Mouse (Mus musculus) cerebellum, postnatal 14 days (tissue): ENCODE data around the gene Coro2a.
"Not testable (repeated sequence)": the region's sequence is repeated elsewhere in the genome, so short reads cannot be mapped to it uniquely, and the experiment has no call there.

Experiments
- DNase-seq, 2 experiments: peaks; one replicate each; pipeline ENCODE4 v3.0.0; 2021; ENCODE audit warnings: mixed read lengths in 2 of 2

Coro2a gene

DNA sequence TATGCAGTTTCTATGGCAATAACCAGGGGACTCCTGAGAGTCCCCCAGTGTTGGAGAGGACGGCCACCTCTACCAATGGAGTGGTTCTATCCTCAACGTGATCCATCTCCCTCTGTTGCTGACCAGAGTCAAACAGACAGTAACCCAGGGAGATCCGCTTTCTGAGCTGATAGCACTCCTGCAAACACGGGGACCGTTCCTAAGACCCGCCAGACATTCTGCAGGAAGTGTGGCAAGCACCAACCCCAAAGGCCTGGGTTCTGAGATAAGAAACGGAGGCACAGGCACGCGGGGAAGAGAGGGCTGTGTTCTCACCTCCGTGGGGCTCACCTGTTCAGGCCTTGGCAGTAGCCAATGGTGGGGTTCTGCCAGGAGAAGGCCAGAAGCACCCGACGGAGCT is 11.6 kb upstream of the Coro2a start:
- DNase-seq = no peak

DNA sequence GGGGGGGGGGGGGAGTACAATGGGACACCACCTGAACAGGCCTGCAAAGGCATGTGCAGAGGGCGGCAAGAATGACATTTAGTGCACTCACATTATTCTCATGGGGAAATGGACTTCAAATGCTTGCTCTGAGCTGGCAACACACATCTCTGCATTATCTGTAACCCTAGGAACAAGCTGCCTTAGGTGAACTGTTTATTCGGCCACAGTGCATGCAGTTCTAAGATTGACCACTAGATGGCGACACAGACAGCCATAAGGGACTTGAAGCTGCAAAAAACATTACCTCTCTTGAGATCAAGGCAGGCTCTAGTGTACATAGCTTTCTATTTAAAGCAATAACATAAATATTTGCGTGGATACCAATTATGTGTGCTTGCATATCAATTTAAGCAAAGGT is 9.2 kb upstream of the Coro2a start:
- peak; percentile 96 for DNase-seq

DNA sequence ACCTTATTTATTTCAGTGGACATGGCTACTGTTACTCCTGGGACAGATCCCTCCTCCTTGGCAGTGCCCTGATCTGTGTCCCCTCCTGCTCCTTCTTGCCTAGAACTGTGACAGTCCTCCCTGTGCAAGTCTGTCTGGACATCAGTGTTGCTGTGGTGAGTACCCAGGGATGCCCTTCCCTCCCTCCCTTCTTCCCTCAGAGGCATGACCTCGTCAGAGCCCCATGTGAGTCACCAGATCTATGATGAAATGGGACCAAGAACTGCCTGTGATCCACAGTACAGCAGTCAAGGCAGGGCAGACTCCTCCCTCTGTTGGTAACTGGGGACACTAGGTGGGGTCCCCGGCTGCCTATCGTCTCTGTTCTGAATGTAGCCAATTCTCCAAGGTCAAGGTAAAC is 5.6 kb upstream of the Coro2a start:
- no peak for DNase-seq

DNA sequence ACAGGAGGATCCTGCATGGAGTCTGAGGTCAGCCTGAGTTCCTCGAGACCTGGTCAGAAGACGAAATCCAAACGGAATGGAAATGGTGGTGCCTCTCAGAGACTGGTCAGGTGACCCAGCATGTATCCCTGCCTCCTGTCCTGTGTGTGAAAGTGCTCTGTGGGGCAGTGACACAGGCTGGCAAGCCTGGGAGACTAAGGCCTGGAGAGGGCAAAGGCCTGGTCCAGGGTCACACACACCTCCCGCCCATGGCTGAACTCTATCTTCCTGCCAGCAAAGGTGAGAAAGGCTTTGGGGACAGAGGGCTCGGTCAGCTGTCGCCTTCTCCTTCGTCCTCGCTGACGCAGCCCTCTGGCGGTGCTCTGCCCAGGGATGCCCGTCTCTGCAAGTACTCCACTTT is 3.4 kb upstream of the Coro2a start:
- no peak for DNase-seq

DNA sequence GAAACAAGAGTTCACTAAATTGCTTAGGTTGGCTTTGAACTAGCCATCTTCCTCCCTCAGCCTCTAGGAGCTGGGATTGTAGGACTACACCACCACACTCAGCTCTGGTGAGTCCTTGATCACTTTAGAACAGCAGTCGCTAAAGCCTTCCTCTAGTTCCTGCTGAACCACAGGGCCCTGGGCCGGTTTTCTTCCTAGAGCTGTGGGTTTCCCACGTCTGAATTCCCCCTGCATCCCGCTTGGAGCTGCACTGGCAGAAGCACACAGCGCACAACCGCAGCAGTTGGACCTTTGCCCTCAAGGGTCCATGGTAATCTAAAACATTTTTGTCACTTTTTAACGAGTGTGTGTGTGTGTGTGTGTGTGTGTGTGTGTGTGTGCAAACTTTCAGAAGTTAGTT is 702 bp upstream of the Coro2a start:
- peak in 1 of 2 experiments; percentile 37 for DNase-seq

DNA sequence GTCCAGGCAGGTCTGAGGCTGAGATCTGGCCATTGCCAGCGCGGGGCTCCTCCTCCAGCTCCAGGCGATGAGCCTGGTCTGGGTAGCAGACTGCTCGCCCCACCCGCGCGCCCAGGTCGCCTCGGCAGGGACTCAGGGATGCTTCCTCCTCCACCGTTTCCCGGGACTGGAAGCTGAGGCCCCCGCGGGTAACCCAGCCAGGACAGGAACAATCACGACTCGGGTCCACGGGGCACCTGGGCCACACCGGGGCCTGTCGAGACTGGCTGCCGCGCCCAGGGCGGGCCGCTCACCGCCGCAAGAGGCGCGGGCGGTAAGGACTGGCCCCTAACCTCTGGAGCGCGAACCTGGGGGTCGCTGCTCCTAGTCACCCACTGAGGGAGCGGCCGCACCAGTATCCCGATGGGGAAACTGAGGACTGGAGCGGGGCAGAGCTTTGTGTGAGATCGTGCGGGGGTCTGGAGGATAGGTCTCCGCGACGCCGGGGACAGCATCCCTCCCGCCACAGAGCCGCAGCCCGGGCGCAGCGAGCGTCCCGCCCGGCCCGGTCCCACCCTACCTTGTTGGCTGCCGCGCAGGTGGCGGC is 651 bp downstream of the Coro2a start:
- peak; percentile 80 to 85 for DNase-seq

DNA sequence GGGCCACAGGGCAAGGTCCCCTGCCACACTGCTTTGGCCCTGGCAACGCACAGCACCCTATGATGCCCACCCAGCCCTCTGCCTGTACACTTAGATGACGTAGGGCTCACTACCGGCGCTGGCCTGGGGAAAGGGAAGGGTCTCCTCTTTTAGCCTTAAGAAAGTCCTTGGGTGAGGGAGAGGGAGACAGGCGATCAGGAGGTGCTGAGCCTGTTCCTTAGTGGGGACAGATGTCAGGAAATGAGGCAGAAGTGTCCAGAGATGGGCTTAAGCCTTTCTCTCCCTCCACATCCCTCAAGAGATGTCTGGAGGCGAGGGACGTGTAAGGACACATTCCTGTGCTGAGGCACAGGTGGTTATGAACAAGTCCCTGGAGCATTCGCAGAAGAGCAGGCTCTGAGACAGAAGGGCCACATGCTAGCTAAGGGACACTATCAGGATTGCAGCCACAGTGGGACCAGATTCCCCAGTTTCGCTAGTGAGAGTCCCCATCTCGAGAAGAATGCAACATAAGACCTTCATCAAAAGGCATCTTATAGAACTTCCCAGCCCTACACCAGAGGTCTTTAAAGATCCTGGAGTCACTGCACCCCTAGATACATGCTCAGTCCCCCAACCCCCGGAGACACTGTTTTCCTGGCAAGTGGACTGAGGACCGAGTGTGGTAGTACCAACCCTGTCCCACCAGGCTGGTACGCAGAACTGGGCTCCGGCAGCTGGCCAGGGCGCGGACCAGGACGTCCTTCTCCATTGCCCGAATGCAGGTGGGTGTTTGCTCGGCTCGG is 1.3 kb downstream of the Coro2a start:
- DNase-seq = peak in 1 of 2 experiments; percentile 17

DNA sequence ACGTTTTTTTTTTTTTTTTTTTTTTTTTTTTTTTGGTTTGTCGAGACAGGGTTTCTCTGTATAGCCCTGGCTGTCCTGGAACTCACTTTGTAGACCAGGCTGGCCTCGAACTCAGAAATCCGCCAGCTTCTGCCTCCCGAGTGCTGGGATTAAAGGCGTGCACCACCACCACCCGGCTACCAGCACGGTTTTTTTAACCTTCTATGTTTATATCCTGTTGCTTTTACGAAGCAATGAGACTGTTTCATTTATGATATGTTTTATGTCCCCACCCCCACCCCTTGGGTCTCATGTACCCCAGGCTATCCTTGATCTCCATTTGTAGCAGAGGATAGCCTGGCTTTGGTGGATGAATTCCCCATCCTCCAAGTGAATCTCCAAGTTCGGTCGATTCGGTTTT is 2.4 kb downstream of the Coro2a start:
- not testable (repeated sequence) for DNase-seq

DNA sequence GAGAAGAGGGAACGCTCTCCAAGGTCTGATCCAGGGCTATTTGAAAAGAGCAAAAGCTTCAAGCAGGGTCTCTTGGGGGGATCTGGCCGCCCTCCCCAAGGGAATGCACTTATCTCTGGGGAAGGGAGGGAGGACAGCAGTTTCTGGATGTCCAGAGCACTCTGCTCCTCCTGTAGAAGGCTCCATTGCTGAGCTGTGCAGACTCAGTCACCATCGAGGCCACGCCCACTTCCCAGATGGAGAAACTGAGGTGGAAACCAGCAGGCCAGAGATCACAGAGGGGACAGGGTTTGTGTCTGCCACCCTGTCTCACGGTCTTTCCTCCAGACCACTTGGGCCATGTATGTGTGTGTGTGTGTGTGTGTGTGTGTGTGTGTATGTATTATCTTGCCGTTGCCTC is 3.0 kb downstream of the Coro2a start:
- peak in 1 of 2 experiments; percentile 20 for DNase-seq

DNA sequence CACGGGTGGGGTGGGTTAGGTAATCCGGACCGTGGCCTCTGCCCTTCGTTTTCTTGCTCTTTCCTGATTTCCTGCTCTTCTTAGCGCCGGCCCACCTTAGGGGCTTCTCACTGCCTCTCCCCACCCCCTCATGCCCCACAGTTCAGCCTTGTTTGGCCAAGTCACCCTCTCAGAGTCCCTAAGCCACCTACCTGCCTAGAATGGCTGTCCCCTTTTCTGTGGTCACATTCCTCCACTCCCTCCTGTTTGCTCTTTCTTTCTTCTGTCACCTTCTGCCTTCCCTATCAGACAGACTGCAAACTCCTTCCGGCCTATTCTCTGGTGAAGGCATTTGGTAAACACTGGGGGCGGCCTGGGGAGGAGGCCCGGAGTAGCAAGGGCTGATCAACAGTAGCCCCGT is 3.9 kb downstream of the Coro2a start:
- DNase-seq = peak in 1 of 2 experiments; percentile 9

DNA sequence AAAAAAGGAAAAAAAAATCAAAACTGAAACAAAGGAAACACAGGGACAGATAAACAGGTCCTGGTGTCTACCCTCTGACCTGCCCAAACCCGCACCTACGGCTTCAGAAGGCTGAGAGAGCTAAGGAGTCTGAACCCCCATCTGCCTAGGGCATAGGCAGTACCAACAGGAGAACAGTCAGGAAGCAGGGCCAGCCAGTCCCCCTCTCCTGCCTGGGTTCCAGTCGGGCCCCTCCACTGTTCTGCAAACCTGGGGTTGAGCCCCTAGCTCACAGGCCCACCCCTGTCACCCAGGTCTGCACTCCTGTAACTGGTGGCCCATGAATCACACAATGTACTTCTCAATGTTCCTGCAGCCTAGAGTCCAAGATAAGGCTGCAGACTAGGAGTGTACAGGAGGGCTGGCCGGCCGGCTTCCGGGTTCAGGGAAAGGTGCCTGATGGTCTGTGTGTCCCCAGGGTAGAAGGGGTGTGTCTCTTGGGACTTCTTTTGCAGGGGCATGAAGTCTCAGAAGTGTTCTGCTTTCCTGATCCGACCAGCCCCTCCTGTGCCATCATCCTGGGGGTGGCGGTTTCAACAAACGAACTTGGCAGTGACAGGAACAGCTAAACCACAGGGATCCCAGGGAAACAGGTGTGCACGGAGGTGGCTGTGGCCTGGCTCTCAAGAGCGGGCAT is 4.6 kb downstream of the Coro2a start:
- peak in 1 of 2 experiments; percentile 17 for DNase-seq

DNA sequence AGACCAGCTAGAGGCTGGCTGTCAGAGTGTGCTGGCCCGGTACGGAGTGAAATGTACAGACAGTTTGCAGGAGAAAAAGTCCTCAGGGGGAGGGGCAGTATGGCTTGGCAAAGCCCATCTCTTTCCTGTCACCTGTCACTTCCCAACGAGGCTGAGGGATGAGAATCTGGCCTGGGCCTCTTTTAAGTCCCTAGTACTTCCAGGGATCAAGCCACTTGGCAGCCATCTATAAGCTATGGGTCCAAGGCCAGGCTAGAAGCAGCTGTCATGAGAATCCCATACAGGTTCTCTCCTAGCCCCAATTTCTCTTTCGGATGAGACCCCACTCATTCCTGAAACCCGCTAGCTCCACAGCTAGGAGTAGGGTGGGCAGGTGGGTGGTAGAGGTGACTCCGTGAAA is 5.6 kb downstream of the Coro2a start:
- DNase-seq = peak; percentile 68 to 72

DNA sequence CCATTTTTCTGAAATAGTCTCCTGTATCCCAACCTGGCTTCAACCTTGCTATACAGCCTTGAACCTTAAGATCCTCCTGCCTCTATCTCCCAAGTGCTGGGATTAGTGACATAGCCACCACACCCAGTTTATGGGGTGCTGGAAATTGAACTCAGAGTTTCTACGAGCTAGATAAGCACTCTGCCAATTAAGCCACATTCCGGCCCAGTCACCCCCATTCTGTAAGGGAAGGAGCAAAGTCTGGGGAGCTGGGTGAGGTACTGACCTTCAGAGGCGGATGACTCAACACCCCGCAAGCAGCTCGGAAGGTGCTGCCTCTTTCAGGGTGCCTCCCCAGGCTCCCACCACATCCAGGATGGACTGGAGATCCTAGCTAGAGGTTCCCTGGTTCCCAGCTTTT is 7.9 kb downstream of the Coro2a start:
- peak in 1 of 2 experiments; percentile 4 for DNase-seq

DNA sequence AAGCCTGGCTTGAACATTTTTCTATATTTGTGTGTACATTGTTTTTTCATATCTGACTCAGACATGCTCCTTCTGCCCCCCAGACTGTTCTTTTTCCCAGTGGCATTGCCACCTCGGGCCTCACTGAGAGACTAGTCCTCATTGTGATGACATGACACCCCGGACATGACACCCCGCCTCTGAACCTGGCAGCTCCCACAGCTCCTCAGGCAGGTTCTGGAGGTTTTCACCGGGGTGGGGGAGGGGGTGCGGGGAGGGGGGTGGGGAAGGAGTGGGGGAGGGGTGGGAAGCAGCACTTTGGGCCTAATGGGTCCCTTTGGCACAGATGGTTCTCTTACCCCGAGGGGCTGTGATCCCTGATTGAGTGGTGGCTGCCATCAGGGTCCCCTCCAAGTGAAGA is 8.5 kb downstream of the Coro2a start:
- DNase-seq = peak in 1 of 2 experiments; percentile 7

DNA sequence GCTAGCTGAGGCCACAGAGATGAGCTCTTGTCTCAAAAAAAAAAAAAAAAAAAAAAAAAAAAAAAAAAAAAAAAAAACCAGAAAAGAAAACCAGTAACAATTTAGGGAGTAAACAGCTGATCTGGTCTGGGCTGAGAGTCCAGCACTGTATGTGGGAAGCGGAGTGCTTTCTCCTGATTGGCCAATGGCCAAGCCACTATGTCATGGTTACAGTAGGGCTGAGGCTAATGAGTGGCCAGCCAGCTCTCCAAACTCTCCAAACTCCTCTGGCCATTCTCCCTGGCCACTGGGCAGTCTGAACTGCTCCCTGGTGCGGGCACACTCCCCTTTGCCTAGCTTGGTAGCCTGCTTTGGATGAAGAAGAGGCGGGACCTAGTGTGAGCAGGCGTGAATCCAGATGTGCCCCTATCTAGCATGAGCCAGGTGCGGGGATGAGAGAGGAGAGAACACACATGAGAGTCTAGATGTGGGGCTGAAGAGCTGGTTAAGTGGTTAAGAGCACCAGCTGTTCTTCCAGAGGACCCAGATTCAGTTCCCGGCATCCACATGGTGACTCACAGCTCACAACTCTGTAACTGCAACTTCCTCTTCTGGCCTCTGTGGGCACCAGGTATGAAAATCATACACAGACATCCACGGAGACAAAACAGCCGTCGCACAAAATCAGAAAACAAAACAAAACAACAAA is 10.0 kb downstream of the Coro2a start:
- peak in 1 of 2 experiments; percentile 37 for DNase-seq

DNA sequence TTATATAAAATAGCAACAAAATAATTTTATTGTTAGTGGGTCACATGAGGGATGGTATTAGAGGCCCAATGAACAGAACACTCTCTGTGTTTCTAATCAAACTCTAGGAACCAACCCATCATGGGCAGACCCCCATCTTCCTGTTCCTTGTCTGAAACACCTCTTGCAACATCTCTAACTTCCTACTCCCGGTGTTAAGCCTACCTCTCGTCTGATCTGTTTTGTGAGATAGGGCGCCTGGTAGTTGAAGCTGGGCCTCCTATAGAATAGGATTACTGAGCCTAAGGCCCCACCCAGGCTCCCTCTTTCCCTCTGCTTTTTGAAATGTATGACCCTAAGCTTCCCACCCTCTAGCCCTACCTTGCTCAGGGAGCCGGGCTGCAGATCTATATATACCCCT is 11.2 kb downstream of the Coro2a start:
- no peak for DNase-seq

DNA sequence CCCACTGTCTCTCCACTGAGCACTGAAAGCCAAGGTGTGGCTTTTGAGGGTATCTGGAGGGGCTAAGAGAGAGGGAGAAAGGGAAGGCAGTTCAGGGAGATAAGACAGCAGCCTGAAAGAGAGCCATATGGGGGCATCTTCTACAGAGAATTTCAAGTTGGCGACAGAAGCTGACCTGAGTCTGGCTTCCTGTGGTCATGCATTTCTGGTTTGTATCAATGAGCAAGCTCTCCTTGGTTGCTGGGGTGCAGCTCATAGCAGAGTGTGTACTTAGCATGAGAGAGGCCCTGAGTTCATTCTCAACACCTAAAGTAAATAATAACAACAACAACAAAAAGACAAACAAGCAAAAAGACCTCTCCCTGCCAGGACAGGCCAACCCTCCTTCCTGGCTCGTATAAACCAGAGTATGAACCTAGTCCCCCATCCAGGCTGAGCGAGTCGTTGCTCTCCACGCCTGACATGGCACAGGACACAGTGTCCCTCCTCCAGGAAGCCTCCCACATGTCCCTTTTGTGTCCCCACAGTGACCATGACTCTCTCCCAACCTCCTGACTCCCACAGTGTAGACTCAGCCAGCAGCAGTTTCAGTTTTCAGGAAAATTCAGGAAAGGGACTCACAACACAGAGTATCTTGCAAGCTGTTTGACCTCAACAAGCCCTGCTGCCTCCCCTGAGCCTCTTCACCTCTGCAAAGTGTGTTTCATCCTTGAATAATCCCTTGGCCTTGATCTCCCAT is 11.9 kb downstream of the Coro2a start:
- DNase-seq = peak in 1 of 2 experiments; percentile 1

DNA sequence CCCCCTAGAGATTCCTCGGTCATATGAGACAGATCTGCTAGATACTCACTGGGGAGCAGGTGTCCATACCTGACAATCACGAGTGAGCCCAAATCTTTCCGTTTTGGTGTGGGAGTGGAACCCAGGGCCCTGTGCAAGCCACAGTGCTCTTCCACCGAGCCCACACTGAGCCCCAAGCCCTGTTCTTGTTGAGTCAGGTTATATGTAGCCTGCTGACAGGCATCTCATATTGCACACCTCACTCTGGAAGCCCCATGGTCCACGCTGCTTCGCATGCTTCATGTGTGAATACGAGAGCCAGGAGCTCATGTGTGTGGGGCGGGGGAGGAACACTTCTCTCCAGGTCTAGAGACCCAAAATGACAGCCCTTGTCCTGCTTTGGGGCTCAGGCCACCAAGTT is 12.9 kb downstream of the Coro2a start:
- no peak for DNase-seq

DNA sequence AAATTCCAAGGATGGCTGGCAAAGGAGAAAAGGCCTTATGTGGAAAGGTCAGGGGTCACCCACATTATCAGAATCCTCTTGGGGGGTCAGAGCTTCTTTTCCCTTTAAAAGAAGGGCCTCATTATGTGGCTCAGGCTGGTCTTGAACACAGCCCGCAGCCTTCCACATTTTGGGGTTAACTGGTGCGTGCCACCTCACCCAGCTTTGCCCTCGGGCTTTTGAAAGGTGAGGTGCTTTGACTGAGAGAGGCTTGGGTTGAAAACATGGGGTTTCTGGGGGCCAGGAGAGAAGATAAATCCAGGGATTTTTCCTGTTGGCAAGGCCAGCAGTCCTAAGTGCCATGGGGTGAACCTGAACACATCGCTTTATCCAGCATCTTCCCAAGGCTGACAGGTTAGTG is 15.5 kb downstream of the Coro2a start:
- DNase-seq = peak in 1 of 2 experiments; percentile 3

DNA sequence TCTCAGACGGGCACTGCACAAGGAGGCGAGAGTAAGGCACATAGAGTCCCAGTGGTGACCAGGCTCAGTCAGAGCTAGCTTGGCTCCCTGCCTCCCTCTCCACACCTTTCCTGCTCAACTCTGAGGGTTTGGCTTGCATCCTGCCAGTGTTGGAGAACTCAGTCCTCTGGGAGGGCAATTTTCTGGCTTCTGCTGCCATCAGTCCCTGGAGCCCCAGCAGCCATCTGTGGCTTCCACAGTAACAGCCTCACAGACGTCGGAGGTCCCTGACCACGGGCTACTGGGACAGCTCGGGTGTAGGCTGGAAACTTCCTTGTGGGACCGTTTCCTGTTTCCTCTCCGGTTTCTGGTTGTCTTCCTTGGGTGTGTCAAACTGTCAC is 16.2 kb downstream of the Coro2a start:
- peak in 1 of 2 experiments; percentile 23 for DNase-seq

DNA sequence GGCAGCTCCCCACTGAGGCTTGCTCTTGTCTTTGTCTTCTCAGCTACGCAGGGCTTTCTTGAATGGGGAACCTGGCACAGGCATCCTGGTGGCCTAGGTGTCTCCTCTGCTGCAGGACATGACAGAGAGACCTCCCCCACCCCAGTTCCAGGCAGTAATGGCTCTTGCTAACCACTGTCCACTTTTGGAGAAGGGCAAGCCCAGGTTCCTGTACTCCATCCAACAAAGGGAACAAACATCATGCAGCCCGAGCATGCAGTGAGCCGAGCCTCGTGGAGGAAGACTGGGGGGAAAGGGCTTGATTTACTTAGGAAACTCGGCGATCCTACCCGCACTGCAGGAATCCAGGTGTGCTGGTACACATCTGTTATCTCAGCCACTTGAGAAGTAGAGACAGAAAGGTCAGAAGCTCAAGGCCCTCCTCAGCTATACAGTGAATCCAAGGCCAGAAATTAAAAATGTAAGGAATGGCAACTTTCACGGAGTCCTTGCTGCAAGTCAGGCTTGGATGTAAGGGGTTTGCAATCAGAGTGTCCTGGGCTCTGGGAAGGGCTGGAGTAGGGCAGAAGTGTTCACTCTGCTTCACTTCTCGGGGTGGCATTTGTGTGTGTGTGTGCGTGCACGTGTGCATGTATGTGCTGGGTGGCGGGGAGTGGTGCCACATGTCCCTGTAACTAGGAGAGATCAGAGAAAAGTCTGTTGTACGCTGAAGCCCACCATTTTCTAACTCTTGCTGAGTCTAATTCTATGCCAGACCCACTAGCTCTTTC is 16.8 kb downstream of the Coro2a start:
- DNase-seq = peak in 1 of 2 experiments; percentile 3

DNA sequence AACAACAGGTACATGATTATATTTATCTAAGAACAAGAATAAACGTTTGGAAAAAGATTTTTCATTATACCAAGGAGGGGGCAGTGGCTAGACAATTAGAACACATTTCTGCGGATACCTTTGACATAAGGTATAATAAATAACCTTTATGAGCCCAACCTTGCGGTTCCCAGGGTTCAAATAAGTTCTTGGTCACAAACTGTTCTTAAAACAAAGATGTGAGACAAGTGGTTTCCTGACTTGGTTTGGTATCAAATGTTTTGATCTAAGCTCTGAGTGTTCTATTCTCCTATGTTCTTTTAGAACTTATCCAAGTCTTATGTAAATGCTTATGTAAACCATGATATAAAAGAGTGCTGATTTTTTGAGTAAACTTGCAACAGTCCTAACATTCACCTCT is 17.5 kb downstream of the Coro2a start:
- DNase-seq = not testable (repeated sequence)
